Mouse (Mus musculus): Measurements from ENCODE around the gene Gm10428.

- TF ChIP-seq CTCF (IDR thresholded peaks at IDR 0.05; ENCODE audit: low read depth, low read length) (no peak), GATA2 (IDR thresholded peaks at IDR 0.05; ENCODE audit: borderline replicate concordance, low read depth, low read length) (no peak), GATA1 (IDR thresholded peaks at IDR 0.05; ENCODE audit: borderline replicate concordance, low read length) (no peak), POLR2AphosphoS5 (IDR thresholded peaks at IDR 0.05; ENCODE audit: insufficient replicate concordance, low read depth, low read length) (no peak), TAL1 (conservative IDR thresholded peaks at IDR 0.05; ENCODE audit: low read depth, low read length) (no peak)
Observed at GRCm38 (mm10) chr11:62788935-62789616, 36.2 kb downstream of the Gm10428 start, which contains the start of gene Zfp286.
